Mouse (Mus musculus) heart, adult 18-20 months (tissue): ENCODE measurements around the gene Cdk5rap2. TPM values are rescaled to one million over a fixed set of nuclear protein-coding genes. Genes with fewer than 3 reads are reported as not detected.

Experiments used
- DNase-seq, 2 experiments: peaks; one replicate each; pipeline ENCODE4 v3.0.0; 2021 to 2022; ENCODE audit warnings: mixed read lengths in 1 of 2
- long read RNA-seq, 2 experiments: library from polyadenylated mRNA; stranded (forward); transcript quantifications; one replicate each; pipeline ENCODE4 v2.0.0; 2021
- total RNA-seq, 2 experiments: library from RNA; stranded (reverse); gene quantifications; 2 replicates each; pipeline ENCODE4 v1.2.3; 2021

Gene Cdk5rap2
- 1 to 10 TPM; 4.2 to 5.5 TPM for total RNA-seq
- long read RNA-seq, experiment 1, partial matches to known transcripts, result 0 of 2 reads
- long read RNA-seq, experiment 1, other reads (novel, unspliced or antisense), result 2 of 2 reads
- long read RNA-seq, experiment 2, partial matches to known transcripts, result 1 of 3 reads
- long read RNA-seq, experiment 2, other reads (novel, unspliced or antisense), result 2 of 3 reads

DNA sequence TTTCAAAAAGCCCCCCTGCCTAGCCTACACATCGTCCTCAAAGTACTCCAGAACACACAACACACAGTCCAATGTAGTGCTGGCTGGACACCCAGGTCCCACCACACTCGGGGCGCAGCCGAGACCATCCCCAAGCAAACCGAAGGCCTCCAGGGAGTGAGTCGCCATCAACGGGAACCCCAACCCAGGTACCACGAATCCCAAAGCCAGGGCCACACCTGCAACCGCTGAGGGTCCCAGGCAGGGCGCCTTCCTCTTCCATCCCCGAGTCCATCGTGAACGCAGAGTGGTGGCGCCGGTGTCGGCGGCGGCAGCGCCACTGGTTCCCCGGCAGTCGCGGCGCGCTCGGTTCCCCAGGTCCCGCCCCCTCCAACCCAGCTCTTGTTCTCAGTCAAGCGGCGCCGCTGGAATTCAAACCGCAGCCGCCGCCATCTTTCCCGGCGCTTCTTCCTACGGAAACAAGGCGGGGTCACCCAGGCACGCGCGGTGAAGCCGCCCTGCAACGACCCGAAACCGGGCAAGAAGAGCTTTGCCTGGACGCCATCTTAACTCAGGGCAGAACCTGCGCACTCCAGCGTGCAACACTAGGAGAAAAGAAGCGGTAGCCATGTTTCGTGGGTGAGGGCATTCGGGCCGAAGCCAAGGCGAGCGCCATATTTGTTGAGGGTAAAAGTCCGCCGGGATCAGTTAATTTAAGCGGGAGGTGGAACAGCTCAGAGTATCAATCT, at the start of gene Cdk5rap2:
Gene Cdk5rap2 (minus strand): TSS at position 450 of the 728 bp plus-strand sequence.
- DNase-seq, result peak; percentile 97 to 98

DNA sequence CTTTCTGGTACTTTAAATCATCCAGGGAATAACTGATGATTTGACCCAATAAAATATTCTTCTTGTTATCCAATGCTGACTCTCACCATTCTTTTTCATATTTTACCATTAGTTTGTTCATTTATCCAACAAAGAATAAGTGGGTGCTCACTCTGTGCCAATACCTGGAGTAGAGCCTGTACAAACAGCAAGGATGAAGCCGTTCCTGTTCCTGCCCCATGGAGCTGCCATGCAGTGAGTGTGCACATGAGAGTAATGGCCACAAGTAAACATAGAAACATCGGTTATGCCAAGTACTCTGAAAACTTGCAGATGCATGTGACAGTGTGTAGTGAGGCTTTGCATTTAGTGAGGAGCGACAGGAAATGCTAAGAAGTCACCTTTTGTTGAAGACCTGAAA, 41.9 kb upstream of the Cdk5rap2 start:
- no peak for DNase-seq

DNA sequence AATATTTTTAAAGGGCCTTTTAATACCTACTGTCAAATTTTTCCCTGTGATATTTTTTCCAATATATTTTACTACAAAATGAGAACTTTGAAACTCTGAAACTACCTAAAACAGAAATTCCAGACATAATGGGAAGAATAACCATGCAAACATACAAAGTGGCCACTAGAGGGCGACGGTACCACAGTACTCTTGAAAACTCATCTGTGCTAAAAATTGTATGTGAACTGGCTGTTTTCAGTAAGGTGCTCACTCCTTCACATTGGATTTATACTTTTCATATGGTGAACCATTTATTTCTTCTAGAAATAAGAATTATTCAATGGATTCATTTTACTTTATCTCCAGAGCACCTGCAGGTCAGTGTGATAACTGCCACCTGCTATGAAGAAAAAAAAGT, 41.5 kb upstream of the Cdk5rap2 start:
- peak; percentile 7 to 38 for DNase-seq

DNA sequence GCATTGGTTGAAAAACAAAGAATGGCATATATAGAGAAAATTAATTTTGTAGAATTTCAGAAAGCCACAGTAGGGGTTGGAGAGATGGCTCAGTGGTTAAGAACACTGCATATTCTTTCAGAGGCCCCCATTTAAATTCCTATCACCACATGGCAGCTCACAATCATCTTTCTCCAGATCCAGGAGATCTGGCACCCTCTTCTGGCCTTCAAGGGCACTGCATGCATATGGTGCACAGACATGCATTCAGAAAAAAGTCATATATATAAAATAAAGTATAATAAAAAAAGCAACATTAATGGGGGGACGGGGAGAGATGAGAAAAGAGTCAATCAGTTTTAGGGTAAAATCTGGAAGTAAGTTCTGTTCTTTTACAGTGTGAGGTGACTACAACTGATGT, 39.4 kb upstream of the Cdk5rap2 start:
- DNase-seq, result no peak

DNA sequence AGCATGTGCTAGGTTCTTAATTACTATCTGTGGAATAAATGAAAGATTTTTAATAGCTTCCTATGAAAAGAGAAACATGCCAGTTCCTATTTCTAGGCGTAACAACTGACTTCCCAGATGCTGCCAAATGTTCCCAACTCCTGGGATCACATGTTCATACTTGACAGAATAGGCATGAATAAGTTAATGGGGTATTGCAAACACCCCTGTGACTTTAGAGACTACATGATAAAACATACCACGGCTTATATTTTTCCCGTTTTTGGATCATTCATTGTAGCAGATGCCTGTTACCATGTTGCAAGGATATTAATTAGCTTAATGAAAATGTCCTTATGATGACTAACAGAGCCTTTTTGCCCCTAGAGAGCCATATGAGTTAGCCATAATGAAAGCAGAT, 36.5 kb upstream of the Cdk5rap2 start:
- no peak for DNase-seq

DNA sequence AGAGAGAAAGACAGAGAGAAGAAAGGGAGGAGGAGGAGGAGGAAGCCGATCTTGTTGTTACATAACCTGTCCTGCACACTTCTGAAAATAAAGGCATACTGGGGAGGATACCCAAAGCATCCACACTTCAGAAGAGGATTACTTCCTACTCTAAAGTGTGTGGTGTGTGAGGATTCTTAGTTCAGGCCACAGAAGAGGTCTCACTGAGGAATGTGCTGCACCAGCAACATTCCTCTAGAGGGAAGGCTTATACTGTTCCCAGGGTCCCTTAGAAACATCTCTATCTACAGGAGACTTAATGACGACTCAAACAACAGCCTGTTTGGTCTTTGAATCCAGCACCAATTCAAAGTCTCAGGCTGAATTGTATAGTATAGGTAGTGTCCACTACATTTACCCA, 10.0 kb upstream of the Cdk5rap2 start:
- no peak for DNase-seq

DNA sequence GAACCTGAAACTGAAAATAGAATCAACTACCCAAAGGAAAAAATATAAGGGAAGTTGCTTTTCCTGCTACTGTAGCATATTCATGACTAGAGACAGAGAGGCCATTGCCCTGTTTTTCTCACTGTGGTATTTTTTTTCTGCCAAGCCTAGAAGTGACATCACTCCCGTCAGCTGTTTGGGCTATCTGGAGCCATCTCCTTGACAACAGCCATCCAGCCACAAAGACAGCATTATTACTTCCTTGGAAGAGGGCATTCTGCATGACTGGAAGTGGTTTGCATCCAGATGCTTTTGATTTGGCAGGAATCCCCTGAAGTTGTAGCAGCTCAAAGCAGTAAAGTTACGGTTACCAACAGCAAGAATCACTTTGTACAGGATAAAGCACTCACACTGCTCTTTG, 1.9 kb upstream of the Cdk5rap2 start:
- DNase-seq, result no peak

DNA sequence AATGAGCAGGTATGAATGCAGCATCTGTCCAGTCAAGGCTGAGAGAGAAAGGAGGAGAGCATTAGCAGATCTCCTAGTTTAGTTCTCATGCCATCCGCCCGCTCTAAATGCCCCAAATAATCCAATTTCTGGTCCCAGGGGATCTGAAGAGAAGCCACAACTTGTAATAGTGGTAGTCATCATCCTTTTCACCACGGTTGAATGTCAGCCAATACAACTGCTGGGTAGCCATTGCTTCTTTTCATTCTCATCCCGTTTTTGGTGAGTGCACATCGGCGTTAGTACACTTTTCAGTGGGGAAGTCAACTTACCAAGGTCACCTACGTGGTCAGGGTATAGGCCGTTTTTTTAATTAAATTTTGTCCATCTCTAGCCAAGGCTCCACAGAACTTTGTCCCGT, 787 bp downstream of the Cdk5rap2 start:
- no peak for DNase-seq

DNA sequence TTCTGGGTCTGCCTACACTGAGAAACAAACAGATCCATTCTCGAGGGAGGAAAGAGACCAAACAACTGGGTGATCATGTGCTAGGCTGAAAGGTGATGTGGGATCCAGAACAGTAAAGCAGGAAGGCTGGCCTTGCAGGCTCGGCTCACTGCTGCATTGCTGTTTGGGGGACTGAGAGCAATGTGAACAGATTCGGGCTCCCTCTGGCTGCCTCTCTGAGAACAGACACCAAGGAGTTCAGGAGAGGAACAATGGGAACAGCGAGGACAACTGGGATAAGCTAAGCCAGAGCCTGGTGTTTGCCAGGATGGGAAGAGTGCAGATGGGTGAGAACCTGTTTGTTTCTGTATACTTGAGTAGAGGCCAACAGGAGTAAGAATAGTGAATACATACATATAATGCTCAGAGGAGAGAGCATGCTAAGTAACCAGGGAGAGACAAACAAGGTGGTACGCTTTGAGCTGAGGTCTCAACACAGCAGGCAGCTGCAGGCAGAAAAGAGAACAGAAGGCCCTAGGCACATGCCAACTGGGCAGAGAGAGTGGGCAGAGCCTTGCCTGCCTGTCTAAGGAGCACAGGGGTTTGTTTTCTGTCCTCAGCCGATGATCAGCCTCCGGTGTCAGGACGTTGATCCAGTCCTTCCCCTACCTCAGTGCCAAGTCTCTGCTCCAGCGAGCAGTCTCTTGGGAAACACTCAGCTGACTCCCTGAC, 8.0 kb downstream of the Cdk5rap2 start:
- peak; percentile 24 to 32 for DNase-seq

DNA sequence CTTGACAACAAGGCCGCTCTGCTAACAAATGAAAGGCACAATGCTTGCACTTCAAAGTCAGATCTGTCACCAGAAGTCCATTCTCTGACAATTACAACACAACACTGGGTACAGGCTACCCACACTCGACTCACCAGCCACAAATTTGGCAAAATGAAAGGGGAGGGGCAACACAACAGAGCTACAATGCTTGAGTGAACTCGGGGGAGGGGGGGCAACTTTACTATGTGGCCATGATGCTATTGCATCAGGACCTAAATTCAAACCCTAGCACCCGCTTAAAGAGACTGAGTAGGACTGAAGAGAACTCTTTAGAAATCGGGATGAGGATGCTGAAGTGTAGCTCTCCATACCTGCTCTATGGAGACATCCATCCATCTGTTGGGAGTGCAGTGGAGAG, 10.8 kb downstream of the Cdk5rap2 start:
- no peak for DNase-seq

DNA sequence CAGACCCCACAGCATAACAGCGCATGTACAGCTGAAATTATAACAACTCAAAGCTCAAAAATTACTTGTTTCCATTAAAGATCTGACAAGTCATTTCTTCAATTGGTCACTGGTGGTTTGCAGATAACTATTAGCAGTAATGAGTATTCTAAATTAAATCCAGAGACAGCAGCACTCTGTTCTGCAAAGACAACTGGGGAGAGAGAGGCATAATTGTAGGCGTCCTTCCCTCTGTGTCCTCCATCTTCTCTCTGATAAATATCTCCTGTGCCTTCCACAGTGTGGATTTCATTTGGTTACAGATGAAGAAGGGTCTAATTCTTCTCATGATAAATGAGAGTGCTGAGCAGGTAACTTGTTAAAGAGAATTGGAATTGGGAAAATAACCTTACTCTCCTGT, 11.2 kb downstream of the Cdk5rap2 start:
- no peak for DNase-seq

DNA sequence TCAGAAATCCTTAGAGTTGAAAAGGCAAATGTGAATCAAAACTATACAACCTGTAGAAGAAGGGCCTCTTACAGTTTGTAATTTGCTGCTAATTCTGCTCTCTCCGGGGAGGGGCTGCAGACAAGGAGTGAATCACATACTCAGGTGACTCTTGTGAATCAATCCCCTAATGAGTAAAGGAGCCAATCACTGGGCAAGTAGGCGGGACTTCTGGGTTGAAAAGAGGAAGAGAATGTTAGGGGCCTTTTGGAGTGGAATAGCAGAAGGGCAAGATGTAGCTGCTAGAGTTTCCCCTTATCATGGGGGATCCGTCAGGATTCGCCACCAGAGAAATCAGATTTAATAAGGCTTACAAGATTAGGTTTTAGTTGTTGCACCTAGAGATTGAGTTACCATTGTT, 12.2 kb downstream of the Cdk5rap2 start:
- DNase-seq, result no peak

DNA sequence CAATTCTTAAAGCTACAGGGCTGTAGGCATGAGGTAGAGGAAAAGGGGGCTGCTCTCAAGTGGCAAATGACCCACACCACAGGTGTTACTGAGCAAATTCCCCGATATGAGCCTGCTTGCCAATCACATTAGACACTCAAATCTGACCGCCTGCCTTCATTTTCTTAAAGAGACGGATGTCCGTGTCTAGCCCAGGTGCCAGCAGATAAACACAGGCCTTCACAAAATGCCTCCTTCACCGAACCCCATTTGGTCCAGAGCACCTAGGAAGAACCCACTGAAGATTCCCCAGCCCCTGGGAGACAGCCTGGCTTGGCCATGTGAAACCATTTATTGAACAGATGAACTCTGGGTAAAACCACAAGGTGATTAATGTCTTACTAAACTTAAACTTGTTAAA, 13.5 kb downstream of the Cdk5rap2 start:
- DNase-seq, result no peak

DNA sequence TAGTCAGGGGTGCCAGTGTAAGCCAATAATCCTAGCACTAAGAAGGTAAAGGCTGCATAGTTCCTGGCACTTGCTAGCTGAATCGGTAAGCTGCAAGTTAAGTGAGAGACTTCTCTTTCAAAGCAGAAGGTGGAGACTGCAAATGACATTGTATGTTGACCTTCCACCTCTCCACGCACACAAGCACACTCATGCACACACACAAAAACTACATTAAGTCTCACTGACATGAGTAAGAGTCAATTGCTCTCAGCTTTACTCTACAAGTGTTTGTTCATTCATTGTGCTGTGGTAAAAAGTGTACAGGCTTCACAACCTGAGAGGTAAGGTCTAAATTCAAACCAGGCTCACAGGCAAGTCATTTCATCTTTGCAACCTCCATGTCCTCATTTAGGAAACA, 15.5 kb downstream of the Cdk5rap2 start:
- DNase-seq, result no peak

DNA sequence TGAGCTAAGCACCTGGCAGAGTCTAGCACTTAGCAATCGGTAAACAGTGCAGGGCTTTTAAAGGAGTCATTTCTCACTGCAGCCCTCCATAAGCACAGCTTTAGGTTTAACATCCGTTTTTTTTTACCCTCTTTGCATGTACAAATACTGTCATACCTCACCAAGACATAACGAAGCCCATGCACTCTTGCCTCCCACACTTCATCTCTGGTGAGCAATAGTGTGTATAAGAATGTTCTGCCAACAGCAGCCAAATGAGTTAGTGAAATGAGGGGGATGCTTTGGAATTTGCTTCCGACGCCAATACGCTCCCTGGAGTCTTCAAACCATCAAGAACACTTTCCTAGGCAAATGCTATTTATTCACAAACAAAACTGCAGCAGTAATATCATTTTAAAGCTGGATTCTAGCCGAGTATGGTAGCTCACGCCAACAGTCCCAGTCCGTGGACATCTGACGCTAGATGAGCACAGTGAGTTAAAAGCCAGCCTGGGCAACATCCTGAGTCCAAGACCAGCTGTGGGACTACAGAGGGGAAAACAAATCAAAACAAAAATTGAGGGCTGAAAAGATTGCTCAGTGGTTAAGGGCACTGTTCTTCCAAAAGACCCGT, 18.4 kb downstream of the Cdk5rap2 start:
- DNase-seq, result peak; percentile 36 to 49

DNA sequence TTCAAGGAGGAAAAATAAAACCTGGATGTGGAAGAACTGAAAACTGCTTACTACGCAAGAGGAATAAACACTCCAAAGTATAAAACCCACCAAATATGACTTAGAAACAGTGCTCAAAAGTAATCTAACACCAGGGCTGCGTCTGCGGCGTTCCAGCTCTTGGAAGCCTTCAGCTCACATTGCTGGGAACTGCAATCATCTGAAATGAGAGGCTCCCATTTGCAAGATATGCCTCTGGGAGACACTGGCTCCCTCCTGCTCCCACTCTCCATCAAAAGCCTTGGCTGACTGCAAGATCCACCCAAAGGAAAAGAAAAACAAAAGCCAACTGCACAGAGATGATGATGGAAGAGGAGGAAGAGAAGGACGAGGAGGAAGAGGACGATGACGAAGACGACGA, 19.2 kb downstream of the Cdk5rap2 start:
- peak; percentile 34 to 60 for DNase-seq

DNA sequence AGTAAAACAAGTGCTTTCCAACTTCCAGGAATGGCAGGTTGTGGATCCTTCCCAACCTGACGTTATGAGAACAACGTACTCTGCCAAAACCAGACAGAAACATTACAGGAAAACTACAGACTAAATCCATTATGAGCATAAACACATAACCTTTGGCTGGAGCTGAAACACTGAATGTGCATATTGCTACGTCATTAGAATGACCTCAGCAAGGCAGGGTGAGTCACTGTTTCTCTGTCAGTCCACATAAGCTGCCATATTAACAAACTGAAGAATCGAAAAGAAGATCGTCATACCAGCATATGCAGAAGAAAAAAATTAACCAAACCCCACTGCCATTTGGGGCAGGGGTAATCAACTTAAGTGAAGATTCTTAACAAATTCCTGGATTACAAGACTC, 24.0 kb downstream of the Cdk5rap2 start:
- no peak for DNase-seq

DNA sequence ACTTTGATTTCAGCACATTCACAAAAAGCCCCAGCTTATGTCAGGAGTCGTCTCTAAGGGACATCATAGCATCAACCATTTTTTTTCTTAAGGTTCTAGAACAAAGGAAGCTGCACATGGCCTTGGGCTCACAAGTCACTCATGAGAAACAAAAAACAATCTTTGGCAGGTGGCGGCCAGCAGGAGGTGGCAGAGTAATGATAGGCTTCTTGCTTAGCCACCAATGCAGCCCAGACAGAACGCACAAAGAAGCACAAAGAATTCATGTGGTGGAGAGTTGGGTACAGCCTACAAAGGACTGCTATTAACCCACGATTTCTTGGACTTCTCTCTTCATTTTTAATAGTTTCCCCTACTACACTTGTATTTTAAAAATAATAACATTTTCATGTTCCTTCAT, 32.9 kb downstream of the Cdk5rap2 start:
- no peak for DNase-seq

DNA sequence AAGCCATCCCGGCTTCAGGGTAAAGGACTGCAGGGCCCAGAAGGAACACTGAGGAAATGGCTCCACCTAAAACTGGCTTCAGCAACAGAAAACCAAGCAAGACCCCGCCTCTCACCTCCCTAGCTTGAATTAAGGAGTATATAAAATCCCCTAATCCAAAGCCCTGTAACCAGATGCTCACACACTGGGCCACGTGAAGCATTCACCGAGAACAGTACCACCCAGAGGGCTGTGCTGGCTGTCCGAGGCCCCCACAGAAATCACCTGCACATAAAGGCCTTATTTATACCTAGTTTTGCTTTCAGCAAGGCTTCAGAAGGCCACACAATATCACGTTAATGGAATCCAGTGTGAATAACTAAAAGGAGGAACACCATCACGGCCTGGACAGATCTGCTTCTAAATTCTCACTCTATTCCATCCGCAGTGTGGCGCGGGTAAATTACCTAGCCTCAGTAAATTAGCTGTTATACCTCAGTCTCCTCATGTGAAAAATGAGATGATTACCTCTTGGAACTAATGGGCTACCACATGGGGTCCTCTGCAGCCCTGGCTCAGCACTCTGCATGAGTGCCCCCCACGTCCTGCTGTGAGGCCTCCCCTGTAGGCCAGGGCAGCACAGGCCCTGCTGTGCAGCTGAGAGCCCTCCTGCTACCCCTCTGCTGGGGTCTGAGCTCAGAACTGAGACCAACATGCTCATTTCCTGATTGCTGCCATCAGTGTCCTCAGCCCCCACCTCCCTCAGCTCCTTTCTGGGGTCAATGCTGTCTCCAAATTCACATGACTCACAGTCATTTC, 45.0 kb downstream of the Cdk5rap2 start:
- no peak for DNase-seq

DNA sequence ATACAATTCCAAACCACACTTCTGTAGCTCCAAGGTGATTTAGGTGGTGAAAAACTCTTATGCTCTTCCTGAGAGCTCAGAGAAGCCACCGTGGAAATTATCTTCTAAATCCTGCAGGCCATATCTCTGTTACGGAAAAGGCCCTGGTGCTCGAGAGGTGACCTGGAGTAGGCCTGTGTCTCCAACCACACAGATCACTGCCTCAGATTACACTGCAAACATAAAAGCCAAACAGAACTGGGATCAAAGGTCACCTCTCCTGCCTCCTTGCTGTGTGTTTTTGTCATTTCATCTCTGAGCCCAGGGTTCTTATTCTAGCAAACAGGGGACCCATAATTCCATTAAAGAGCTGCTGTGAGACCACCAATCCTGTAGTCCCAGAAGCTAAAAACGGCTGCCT, 48.9 kb downstream of the Cdk5rap2 start:
- DNase-seq, result no peak

DNA sequence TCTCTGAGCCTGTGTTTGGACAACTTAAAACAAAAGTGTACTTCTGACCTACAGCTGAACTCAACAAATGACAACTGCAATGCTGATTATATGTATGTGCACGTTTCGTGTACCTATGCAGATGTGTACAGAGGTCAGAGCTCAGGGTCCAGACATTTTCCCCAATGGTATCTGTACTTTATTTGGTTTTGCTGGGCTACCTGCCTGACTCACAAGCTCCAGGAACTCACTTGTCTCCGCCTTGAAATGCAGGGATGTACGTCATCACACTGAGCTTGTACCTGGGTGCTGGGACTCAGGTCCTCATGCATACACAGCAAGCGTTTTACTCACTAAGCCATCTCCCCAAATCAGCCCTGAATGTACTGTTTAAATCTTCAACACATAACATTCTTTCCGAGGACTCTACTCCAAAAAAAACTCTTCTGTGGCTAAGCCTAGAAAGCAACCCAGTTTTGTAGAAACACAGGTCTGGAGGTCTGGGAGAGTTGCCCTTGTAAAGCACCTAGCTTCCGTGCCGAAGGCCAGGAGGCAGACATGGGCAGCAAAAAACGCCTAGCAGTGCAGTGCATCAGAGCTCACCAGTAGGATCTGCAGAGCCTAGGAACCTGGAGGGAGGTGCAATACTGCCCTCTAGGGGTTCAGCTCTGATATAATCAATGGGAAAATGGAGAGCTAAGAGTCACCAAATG, 54.4 kb downstream of the Cdk5rap2 start:
- DNase-seq, result peak; percentile 35 to 47

DNA sequence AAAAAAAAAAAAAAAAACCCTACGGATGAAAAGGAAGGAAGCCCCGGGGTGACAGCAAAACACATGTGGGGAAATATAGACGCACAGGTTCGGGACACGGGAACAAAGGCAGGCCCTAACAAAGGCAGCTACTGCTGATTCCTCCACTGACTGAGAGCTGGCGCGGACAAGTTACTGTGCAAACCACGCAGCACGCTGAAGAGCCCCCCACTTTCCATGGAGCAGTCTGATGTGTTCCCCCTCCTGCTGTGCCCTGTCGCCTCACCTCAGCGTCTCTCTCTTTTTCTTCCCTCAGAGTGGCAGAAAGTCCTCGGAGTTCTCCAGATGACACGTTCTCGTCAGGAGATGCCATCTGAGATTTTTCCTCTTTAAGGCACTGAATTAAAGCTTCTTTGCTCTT, 55.8 kb downstream of the Cdk5rap2 start:
- no peak for DNase-seq
